Mouse (Mus musculus) 3134 (cell line): ENCODE results near the gene Gm44965.

Experiments
- DNase-seq: peaks from one replicate; pipeline ENCODE4 v3.0.0-alpha.2; 2011; ENCODE audit warnings: low spot score; ENCODE audit not compliant: insufficient read length; ENCODE audit errors: extremely low read depth

Gene Gm44965

GRCm38 (mm10) chr6:48593158-48594042 lies at the start of gene Gm44965, which contains the start of gene Repin1:
Gene Gm44965, plus strand, starts transcription at chr6:48593941.
Gene Repin1, plus strand, starts transcription at chr6:48593883.
- DNase-seq: peak; percentile 94

DNA sequence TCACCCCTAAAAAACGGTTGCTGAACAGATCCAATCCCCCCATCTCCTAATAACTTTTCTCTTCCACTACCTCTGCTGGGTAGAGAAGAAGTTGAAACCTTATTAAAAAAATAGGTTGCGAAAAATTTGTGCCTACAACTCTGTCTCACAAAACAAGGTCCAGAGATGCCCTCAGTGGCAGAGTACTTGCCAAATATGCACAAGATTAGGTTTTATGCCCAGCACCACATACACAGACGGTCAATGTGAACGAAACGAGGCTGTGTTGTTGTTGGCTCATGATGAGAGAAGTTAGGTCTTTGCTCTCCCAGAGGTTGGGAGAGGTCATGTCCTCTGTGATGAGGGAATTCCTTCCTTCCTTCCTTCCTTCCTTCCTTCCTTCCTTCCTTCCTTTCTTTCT lies 48.5 kb upstream of the Gm44965 start:
- DNase-seq: no peak

DNA sequence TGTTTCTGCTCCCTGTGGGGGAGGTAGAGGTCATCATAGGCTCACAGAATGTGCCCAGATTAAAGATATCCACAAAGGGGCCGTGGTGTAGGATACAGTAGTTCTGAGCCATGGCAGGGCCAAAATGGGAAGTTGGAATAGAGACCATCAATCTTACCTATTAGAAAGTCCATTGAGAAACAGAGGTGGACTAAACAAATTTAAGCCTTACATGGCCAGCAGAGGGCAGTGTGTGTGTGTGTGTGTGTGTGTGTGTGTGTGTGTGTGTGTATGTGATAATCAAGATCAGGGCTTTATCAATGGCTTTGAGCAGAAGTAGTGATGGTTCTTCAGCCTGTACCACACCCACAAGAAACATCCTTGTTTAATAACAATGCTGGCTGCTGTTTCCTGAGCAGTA lies 47.5 kb upstream of the Gm44965 start:
- peak; percentile 42 for DNase-seq

DNA sequence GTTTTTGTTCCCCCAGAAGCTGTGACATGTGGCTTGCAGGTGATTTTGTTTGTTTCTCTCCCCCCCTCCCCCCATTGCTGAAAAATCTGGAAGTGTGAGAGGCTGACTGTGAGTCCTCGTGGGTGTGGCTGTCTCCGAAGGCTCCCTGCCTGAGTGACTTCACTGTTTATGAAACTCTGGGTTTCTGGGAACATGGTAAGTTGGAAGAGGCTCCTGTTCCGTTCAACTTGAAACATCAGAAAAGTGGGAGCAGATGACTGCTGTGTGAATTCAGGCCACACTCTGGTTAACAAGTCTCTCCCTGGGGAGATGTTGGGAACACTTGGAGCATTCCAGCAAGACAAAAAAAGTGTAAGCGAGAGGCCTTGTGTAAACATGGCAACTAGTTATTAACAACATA lies 46.9 kb upstream of the Gm44965 start:
- DNase-seq: no peak

DNA sequence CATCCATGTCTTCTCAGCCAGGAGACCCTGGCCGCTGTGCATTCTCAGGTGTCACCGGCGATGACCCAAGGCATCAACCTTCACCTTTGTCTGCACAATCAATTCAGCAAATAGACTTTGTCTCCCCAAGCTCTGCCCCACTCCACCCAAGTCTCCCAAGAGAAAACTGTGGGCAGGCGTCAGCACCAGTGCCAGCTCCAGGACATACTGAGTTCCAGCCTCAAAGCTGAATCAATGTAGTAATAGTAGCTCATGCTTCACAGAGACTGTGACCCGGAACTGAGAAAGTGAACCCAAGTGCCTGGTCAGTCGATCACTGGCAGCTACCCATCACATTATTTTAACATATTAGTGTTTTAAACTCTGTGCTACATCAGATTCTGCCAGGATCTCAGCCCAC lies 45.4 kb upstream of the Gm44965 start:
- no peak for DNase-seq

DNA sequence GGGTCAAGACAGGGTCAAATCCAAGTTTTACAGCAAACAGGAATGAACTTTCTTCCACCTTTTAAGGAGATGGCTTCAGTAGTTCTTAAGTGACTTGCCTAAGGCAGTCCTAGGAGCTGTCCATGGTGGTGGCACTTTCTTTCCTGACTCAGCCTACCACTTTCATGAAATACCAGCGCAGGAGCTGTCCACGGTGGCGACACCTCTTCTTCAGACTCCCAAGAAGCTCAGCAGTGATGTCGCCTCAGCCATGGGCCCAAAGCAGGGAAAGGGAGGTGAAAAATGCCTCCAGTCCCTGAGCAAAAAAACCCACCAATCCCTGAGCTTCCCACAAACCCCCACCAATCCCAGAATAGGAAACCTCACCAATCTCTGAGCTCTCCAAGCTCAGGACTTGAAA lies 40.8 kb upstream of the Gm44965 start:
- no peak for DNase-seq

GRCm38 (mm10) chr6:48553819-48554218 lies 39.9 kb upstream of the Gm44965 start:
- no peak for DNase-seq

DNA sequence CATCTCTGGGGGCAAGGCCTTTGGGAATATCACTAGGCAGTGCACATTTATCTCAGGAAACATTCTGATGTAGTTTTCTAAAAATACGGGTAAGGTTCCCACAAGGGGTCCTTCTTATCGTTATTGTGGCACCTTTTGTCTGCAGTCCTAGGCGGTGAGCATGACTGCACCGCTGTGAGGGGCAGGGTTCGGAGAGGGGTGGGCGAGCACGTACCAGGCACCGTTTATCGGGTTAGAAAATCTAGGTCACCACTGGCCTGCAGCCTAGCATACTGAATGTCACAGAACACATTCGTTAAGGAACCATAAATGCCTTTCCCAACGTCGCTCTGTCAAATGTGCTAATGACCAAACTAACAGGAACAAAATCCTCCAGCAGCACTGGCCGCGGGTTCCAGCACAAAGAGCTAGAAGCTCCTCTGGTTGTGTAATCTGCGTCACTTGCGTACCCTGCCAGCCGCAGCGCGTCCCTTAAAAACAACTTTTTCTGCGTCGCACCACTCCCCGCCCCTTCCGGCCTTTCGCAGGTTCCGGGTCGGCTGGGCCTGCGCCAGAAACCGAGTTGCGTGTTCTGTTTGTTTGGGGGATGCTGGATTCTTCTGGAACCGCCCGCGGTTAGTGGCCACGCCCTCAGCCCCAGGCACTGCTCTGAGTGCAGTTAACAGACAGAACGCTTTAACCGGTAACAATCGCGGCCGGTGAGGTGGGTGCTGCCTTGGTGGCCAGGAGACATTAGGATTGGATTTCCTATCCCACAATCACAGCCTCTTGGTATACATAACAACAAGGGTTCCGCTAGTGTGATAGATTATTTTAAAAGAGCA lies 39.2 kb upstream of the Gm44965 start, which contains the start of gene Lrrc61:
Lrrc61 (plus strand) TSS at position 517 of the 824 bp plus-strand sequence.
- peak; percentile 88 for DNase-seq

- DNase-seq: no peak
Measured at GRCm38 (mm10) chr6:48555104-48555890, 38.4 kb upstream of the Gm44965 start.

GRCm38 (mm10) chr6:48555956-48556355 lies 37.8 kb upstream of the Gm44965 start:
- DNase-seq: no peak

DNA sequence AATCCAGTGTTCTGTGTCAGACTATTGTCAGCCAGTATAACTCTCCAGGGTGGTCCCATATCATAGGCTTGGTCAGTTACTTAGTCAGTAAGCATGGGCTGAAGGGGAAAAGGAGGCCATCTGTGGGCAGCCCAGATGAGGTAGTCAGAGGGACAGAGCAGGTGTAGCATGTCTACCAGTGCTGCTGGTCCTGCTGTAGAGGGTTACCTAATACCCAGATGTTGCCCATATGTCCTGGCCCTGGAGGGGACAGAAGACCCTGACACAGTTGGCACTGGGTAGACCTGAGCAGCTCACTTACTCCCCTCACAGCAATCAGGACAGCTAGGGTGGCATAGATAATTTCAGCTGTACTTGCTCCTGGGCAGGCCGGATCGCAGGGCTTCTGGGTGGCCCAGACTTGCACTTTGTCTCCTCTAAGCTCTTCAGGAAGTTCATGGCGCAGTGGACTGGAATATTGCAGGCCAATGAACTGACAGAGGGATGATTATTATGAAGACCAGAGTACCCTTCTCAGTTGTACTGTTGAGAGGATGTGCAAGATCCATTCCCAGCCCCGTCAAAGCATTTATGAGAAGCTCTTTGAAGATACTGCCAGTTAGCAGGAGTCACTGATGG lies 27.9 kb upstream of the Gm44965 start:
- DNase-seq: no peak

GRCm38 (mm10) chr6:48566312-48566711 lies 27.4 kb upstream of the Gm44965 start:
- no peak for DNase-seq

DNA sequence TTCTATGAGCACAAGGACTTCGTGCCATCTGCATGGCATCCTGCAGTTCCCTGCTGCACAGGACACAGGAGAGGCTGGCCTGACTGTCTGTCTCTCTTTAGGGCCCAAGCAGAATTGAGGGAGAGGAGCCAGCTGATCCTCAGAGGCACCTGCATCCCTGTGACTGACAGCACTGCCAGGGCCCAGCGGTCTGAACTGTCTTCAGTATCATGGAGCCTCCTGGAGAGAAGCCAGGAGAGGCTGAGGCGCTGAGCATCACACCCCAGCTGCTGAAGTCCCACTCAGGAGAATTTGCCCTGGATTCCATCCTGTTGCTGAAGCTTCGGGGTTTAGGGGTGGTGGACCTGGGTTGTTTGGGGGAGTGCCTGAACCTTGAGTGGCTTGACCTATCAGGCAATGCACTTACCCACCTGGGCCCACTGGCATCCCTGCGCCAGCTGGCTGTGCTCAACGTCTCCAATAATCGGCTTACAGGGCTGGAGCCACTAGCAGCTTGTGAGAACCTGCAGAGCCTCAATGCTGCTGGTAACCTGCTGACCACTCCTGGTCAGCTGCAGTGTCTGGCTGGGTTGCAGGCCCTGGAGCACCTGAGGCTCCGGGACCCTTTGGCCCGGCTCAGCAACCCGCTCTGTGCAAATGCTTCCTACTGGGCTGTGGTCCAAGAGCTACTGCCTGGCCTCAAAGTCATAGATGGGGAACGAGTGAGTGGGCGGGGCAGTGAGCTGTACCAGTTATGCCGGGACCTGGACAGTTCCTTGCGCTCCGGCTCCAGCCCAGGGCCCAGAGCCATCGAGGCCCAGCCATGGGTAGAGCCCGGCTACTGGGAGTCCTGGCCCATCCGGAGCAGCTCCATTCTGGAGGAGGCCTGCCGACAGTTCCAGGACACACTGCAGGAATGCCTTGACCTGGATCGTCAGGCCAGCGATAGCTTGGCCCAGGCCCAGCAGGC lies 25.4 kb upstream of the Gm44965 start:
- DNase-seq: peak; percentile 41

GRCm38 (mm10) chr6:48569065-48569807 lies 24.5 kb upstream of the Gm44965 start:
- DNase-seq: no peak

DNA sequence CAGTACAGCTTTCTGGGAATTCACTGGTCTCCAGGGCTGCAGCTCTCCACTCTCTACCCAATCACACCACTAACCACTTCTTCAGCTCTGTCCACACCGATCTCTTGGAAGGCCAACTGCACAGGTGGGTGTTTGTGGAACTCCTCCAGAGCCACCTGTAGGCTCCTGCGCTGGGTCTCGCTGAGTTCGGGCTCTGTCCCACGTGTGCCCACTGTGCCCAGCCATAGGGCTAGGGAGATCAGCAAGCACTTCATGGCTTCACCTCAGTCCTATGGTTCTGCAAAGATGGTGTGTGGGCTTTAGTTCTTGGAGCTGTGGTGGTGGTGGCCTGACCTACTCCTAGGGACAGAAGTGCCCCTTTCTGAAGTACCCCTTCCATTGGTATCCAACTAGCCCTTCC lies 21.7 kb upstream of the Gm44965 start:
- no peak for DNase-seq

- no peak for DNase-seq
Measured at GRCm38 (mm10) chr6:48572572-48573061, 21.1 kb upstream of the Gm44965 start, which contains the start of gene Rarres2. Gene Rarres2, minus strand, starts transcription at chr6:48572789.

DNA sequence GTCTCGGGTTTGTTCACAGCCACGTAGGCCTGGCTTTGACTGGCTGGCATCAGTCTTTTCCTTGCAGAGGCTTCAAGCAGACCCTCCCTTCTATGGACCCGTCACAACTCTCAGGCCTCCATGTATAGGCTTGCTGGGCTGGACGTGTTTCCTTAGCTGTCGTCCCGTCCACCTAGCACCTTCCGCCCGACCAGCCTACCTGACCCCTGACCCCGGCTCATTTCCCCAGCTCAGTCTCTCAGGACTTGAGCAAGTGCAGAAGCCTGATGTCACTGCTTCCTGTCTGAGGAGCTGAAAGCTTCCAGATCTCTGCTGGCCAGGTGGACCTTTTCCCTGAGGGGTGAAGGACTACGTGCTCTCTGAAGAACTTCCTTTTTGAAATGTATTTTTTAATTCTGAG lies 20.5 kb upstream of the Gm44965 start:
- no peak for DNase-seq

GRCm38 (mm10) chr6:48573981-48574380 lies 19.8 kb upstream of the Gm44965 start:
- DNase-seq: no peak
